Mouse (Mus musculus) megakaryocyte, embryonic 14.5 days (primary cell): ENCODE measurements around the gene Atg10.

Source experiments
- FLI1 ChIP-seq: IDR thresholded peaks from 2 replicates; pipeline ENCODE4 v1.6.1; 2012; ENCODE audit warnings: low read length, inconsistent platforms, mixed read lengths
- GATA1 ChIP-seq: IDR thresholded peaks from 3 replicates; pipeline ENCODE4 v1.6.1; 2012; ENCODE audit warnings: mixed read lengths, low read length, inconsistent platforms, borderline replicate concordance

DNA sequence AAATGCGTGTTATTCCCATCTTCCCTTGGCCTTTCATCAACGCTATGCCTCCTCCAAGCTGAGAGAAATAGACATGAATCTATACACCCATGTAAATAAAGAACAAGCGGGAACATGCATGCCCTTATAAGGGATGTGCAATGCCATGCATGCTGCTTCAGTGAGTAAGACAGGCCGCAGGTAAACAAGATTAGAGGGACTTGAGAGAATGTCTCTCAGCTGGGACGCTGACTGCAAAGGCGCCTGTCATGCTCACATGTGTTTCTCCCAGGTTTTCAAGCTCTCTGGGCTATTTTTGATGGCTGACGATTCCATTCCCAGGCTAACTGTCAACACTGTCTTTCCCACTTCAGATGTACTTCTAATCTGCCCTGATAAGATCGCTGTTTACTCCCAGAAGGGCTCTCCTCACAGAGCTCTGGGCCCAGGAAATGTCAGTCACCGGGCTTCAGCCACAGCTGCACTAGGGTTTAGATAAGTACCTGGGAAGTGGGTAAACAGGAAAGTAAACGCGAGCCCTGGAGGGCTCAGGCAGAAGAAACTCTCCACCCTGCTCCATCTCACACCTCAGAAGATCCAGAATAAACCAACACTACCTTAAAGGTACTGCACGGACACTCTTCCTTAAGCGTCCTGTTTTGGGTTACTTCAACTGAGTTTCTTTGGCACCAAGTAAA lies 337.8 kb downstream of the Atg10 start:
- TF ChIP-seq GATA1 (no peak), FLI1 (no peak)
